Mouse (Mus musculus): Measurements from ENCODE around the gene Sprr2a1. TPM values are rescaled to one million over a fixed set of nuclear protein-coding genes. Genes with fewer than 3 reads are reported as not detected.
"Not testable (repeated sequence)": the region's sequence is repeated elsewhere in the genome, so short reads cannot be mapped to it uniquely, and the experiment has no call there.

Sprr2a1 gene
- polyA plus RNA-seq, 1 experiment, result not detected

DNA sequence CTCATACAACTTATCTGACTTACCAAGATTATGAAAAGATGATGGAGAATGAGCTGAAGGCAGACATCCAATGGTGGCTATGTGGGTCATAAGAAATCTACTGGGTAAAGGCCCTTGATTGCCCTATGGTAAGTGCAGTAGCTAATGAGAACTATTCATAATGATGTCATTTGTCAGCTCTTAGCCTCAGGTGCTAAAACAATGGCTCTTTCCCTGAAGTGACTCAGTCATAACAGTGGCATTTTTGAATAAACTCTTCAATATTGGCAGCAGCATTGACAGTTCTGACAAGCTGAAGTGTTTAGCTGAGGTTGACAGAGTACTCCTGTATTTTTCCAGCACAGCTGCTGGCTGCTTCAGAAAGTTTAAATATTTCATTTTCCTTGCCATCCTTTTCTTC is 32.9 kb downstream of the Sprr2a1 start:
- H3K27ac ChIP-seq (ENCODE audit: insufficient read depth, low read length); H3K4me3 ChIP-seq (ENCODE audit: insufficient read depth, low read length); H3K4me1 ChIP-seq (ENCODE audit: control insufficient read depth, insufficient read depth, low read length): not testable (repeated sequence)

DNA sequence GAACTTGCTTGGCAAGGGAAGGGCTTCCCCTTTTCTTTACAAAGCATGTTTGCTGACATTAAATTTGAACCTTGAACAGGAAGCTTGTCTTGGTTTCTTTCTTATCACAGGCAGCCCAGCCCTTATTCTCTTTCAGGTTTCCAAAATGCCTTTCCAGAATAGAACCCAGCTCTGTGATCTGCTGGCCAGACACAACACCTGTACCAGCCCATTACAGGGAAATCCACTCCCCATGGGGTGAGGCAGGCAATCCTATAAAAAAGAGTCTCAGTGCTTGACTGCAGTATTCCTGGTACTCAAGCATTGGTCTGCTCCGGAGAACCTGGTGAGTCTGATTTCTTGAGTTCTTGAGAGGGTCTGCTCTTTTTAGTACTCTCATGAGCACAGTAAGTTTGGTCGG is 34.9 kb downstream of the Sprr2a1 start:
- H3K4me3 ChIP-seq (ENCODE audit: insufficient read depth, low read length); H3K4me1 ChIP-seq (ENCODE audit: control insufficient read depth, insufficient read depth, low read length); H3K27ac ChIP-seq (ENCODE audit: insufficient read depth, low read length): not testable (repeated sequence)

DNA sequence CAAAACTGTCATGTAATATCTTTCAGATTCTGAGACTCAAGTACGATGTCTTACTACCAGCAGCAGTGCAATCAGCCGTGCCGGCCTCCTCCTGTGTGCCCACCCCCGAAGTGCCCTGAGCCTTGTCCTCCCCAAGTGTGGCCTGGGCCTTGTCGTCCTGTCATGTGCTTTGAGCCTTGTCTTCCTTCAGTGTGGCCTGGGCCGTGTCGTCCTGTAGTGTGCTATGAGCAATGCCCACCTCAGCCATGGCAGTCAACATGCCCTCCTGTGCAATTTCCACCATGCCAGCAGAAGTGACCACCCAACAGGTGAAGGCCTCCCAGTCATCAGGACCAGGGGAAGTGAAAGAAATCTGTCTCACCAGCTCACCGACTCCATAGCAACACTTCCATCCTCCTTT is 38.3 kb downstream of the Sprr2a1 start:
- not testable (repeated sequence) for H3K4me1 ChIP-seq (ENCODE audit: control insufficient read depth, insufficient read depth, low read length); H3K4me3 ChIP-seq (ENCODE audit: insufficient read depth, low read length); H3K27ac ChIP-seq (ENCODE audit: insufficient read depth, low read length)

DNA sequence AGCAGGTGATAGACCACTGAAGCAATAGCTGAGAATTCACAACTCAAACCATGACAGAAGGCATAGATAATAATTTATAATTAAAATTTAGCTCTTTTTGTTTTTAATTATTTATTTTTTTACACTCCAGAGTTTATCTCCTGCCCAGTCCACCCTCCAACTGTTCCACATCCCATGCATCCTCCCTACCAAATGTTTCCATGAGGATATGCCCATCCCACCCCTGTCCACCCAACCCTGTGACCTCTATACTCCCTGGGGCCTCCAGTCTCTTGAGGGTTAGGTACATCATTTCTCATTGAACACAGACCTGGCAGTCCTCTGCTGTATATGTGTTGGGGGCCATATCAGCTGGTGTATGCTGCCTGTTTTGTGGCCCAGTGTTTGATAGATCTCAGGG is 42.9 kb downstream of the Sprr2a1 start:
- not testable (repeated sequence) for H3K4me3 ChIP-seq (ENCODE audit: insufficient read depth, low read length); H3K4me1 ChIP-seq (ENCODE audit: control insufficient read depth, insufficient read depth, low read length); H3K27ac ChIP-seq (ENCODE audit: insufficient read depth, low read length)

DNA sequence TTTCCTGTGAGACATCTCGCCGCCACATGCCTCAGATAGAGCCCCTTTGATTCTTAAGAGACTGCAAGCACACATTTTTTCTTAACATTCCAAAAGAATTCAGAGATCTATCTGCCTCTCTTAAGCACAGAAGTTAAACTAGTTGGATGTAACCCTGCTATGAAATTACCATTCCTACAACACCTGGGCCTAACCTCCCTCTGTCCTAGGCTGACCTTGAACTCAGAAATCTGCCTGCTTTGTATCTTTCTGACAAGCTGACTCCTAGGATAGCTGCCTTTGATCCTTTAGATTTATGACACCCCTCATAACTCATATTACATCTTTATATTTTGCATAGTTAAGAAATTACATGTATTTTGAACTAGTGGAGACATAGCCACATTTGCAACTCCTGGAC is 47.9 kb downstream of the Sprr2a1 start:
- not testable (repeated sequence) for H3K4me3 ChIP-seq (ENCODE audit: insufficient read depth, low read length); H3K4me1 ChIP-seq (ENCODE audit: control insufficient read depth, insufficient read depth, low read length); H3K27ac ChIP-seq (ENCODE audit: insufficient read depth, low read length)

Other genes starting within 250 kb of the Sprr2a1 start
- not detected in 2 replicates for gene Pglyrp3, start 201.2 kb upstream of the Sprr2a1 start, polyA plus RNA-seq (2012; rRNA removed)
- 4.0 and 4.9 TPM in 2 replicates for gene Lor, start 132.7 kb upstream of the Sprr2a1 start, polyA plus RNA-seq (2012; rRNA removed)
- not detected in 2 replicates for gene Prr9, start 91.9 kb upstream of the Sprr2a1 start, polyA plus RNA-seq (2012; rRNA removed)
- not detected in 2 replicates for gene Lelp1, start 73.1 kb upstream of the Sprr2a1 start, polyA plus RNA-seq (2012; rRNA removed)
- 1.8 and 3.8 TPM in 2 replicates for gene Sprr2a2, start 121 bp downstream of the Sprr2a1 start, polyA plus RNA-seq (2012; rRNA removed)
- 0.11 TPM in 1 of 2 replicates, not detected in the other for gene Sprr2a3, start 69.6 kb downstream of the Sprr2a1 start, polyA plus RNA-seq (2012; rRNA removed)
- gene Sprr2b, start 100.8 kb downstream of the Sprr2a1 start, polyA plus RNA-seq (2012; rRNA removed), result not detected in 2 replicates
- not detected in 2 replicates for gene Sprr2d, start 123.3 kb downstream of the Sprr2a1 start, polyA plus RNA-seq (2012; rRNA removed)
- gene Sprr2e, start 136.3 kb downstream of the Sprr2a1 start, polyA plus RNA-seq (2012; rRNA removed), result not detected in 2 replicates
- gene Sprr2f, start 149.4 kb downstream of the Sprr2a1 start, polyA plus RNA-seq (2012; rRNA removed), result not detected in 2 replicates
- not detected in 2 replicates for gene Sprr2h, start 169.9 kb downstream of the Sprr2a1 start, polyA plus RNA-seq (2012; rRNA removed)
- not detected in 2 replicates for gene Sprr2i, start 192.2 kb downstream of the Sprr2a1 start, polyA plus RNA-seq (2012; rRNA removed)
- not detected in 2 replicates for gene Sprr2j-ps, start 202.3 kb downstream of the Sprr2a1 start, polyA plus RNA-seq (2012; rRNA removed)
- gene Gm9774, start 213.6 kb downstream of the Sprr2a1 start, polyA plus RNA-seq (2012; rRNA removed), result 11.5 TPM in 2 replicates
- not detected in 2 replicates for gene Sprr2k, start 216.8 kb downstream of the Sprr2a1 start, polyA plus RNA-seq (2012; rRNA removed)
- gene Sprr1b, start 223.0 kb downstream of the Sprr2a1 start, polyA plus RNA-seq (2012; rRNA removed), result not detected in 2 replicates
- gene Sprr3, start 242.9 kb downstream of the Sprr2a1 start, polyA plus RNA-seq (2012; rRNA removed), result not detected in 2 replicates